Comparison of ENCODE assay signal across 12 mouse cellular contexts in genomic region chr13:35404428-35404827, GRCm38 (mm10).
"Had no signal": no experiment of that assay in that cellular context is flagged by ENCODE, and none has a peak within 500 bp of the region (broad histone marks: within the 10 kb centered on the region; RNA-seq: fewer than 3 reads in every experiment).

No protein-coding gene starts in this region.

- DNase-seq: lung, embryonic 14.5 days; lung, postnatal 10 days; lung, postnatal 4 days; midbrain, embryonic 14.5 days; retina, postnatal 1 day; right cerebral cortex, adult 18-20 months; right cerebral cortex, postnatal 25 days; right cerebral cortex, postnatal 4 days; spleen, adult 18-20 months; thymus, adult 18-20 months; thymus, postnatal 14 days; thymus, postnatal 36 days had no signal
